Mouse (Mus musculus): Measurements from ENCODE around the gene Srebf1.
A peak's percentile ranks its signal among the peaks of the same experiment; 100 is the strongest.

DNA sequence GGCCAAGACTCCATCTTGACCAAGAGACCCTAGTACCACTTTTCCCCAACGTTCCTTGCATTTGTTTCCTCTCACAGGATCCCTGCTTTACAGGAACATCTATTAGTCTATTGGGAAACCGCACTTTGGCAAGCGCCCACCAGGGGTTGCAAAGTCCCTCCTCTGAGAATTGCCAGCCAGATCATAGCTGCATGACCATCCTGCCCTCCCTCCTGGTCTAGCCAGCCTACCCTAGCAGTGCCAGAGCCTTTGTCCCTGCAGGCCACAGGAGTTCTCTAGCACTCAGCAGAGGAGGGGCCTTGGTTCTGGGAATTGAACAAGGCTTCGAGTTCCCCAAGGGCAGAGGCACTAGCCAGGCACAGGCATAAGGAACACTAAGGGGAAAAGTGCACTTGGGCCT, 2.3 kb upstream of the Srebf1 start:
- TF ChIP-seq POLR2A (IDR thresholded peaks at IDR 0.05; ENCODE audit: low read depth, low read length) (no peak), CTCF (conservative IDR thresholded peaks at IDR 0.05; ENCODE audit: insufficient read depth, insufficient read length, low read depth, low read length) (0 out of 2 replicates have a peak, but pooled peaks have one; percentile 12)
